Mouse (Mus musculus) liver, embryonic 14.5 days (tissue): ENCODE measurements around the gene Lrrc46. TPM values are rescaled to one million over a fixed set of nuclear protein-coding genes. Genes with fewer than 3 reads are reported as not detected.

Experiments
- ATAC-seq: fragments of 200-750 bp; cut with Nextera tagmentation; 2 replicates; pipeline ENCODE4 v1.8.0; 2017; ENCODE audit warnings: moderate number of reproducible peaks, mild to moderate bottlenecking, moderate library complexity; ENCODE audit not compliant: insufficient read depth
- DNase-seq, 3 experiments: peaks; one replicate each; pipeline ENCODE4 v3.0.0-alpha.2; 2012 to 2013; ENCODE audit warnings: low read depth in 3 of 3, low spot score in 3 of 3
- H3K27ac ChIP-seq: fragments of 300-500 bp; sonication (generic); 2 replicates; pipeline ENCODE4 v1.5.1; 2014; ENCODE audit warnings: moderate library complexity, mild to moderate bottlenecking, control low read depth, inconsistent platforms
- H3K27me3 ChIP-seq: fragments of 300-500 bp; sonication (generic); 2 replicates; pipeline ENCODE4 v1.6.1; 2014; ENCODE audit warnings: mild to moderate bottlenecking, low read length, moderate library complexity; ENCODE audit not compliant: control insufficient read depth, insufficient read depth
- H3K36me3 ChIP-seq: fragments of 300-500 bp; sonication (generic); replicated peaks from 2 replicates; pipeline ENCODE4 v1.6.1; 2014; ENCODE audit warnings: low read depth; ENCODE audit not compliant: control insufficient read depth, insufficient read depth
- H3K4me1 ChIP-seq, 2 experiments: fragments of 200-500 bp in 1 of 2; fragments of 300-500 bp in 1 of 2; sonication (generic) in 1 of 2; replicated peaks; 2 replicates each; pipeline ENCODE4 v1.6.1; 2012 to 2014; ENCODE audit warnings: antibody characterized with exemption in 1 of 2, inconsistent platforms in 1 of 2, low read length in 1 of 2; ENCODE audit not compliant: control insufficient read depth in 2 of 2, insufficient read depth in 2 of 2
- H3K4me2 ChIP-seq: fragments of 300-500 bp; sonication (generic); 2 replicates; pipeline ENCODE4 v1.6.1; 2014; ENCODE audit warnings: low read depth, mild to moderate bottlenecking, control low read depth, moderate library complexity
- H3K4me3 ChIP-seq, 2 experiments: fragments of 200-500 bp in 1 of 2; fragments of 300-500 bp in 1 of 2; sonication (generic) in 1 of 2; 2 replicates each; pipeline ENCODE4 v1.5.1; 2012 to 2014; ENCODE audit warnings: low read depth in 2 of 2, low read length in 2 of 2, mild to moderate bottlenecking in 2 of 2, control low read depth in 1 of 2, inconsistent platforms in 1 of 2, moderate library complexity in 1 of 2; ENCODE audit not compliant: insufficient read depth in 1 of 2
- H3K9ac ChIP-seq: fragments of 300-500 bp; sonication (generic); replicated peaks from 2 replicates; pipeline ENCODE4 v1.6.1; 2014; ENCODE audit warnings: mild to moderate bottlenecking, control low read depth, moderate library complexity
- H3K9me3 ChIP-seq: fragments of 300-500 bp; sonication (generic); 2 replicates; pipeline ENCODE4 v1.6.1; 2016; ENCODE audit warnings: low read length, mixed read lengths; ENCODE audit not compliant: control insufficient read depth
- CTCF ChIP-seq: IDR thresholded peaks from 2 replicates; pipeline ENCODE4 v1.5.1; 2016; ENCODE audit warnings: antibody characterized with exemption, low read depth, control low read depth
- EP300 ChIP-seq: IDR thresholded peaks from 2 replicates; pipeline ENCODE4 v1.6.1; 2016; ENCODE audit warnings: antibody characterized with exemption, low read depth
- whole genome bisulfite sequencing: fragments of 180-500 bp; shearing (Covaris S2); extraction: QIAGEN DNeasy Blood & Tissue Kit; methylation state at CpG from one replicate; pipeline ENCODE4 v1.1.7; 2014; ENCODE audit not compliant: insufficient replicate concordance; 5-methylcytosine and 5-hydroxymethylcytosine counted together
- polyA plus RNA-seq, 2 experiments: library from polyadenylated mRNA; depleted of rRNA in 1 of 2; stranded (reverse) in 1 of 2; unstranded in 1 of 2; fragments of >200 nt; fragmentation: Nextera tagmentation in 1 of 2; extraction: Ambion mirVana in 1 of 2; gene quantifications; 2 replicates each; pipeline versions ENCODE4 v1.2.1 to v1.2.3; 2012 to 2014

Lrrc46 gene
- polyA plus RNA-seq, 2 experiments, result 0.20 to 0.28 TPM

DNA sequence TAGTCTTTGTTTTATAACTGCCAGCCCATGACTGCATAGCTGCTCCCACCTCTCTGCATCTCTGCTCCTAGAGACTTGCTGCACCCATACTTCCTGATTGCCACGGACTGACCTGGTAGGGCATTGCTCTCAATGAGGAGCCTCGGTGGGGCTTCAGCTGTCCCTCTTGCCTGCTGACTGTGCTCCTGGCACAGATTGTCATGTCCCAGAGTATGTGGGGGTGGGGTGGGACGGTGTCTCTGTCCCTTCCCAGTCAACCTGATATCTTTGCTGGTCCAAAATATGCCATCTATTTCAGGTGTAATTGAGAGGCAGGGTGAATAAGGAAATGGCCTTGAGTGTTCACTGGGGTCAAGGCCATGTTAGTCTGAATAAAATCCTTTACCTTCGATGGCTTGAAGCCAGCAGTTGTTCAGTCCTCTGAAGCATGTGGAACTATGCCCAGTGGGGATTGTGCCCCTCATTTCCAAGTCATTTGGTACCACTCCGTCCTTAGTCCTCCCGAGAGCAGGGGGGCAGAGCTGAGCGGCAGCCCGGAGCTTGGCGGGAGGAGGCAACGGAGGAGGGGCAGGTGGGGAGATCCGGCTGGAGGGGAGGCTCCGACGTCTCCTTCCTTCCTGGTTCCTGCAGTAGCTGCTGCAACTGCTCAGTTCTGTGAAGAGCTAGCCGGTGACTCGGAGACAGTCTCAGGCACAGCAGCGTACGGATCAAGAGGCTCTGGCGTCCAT lies 9.2 kb upstream of the Lrrc46 start, which contains the start of gene Osbpl7:
TSS of gene Osbpl7 (plus strand) at position 413 of the 728 bp plus-strand sequence.
- WGBS, result 4% methylated on average over 18 of the region's 18 CpGs
- H3K9me3 ChIP-seq, result no peaks in the 10 kb centered on the region
- no peaks in the 10 kb centered on the region for H3K27me3 ChIP-seq
- H3K36me3 ChIP-seq, result no peaks in the 10 kb centered on the region; the same call in 1 of the 2 replicates
- no peak within 1 kb of the TSS; the same call in 1 of the 2 replicates for H3K27ac ChIP-seq
- ATAC-seq, result peak; percentile 42
- TF ChIP-seq EP300, result no peak
- peak; percentile 47 for TF ChIP-seq CTCF
- peak in 1 of 3 experiments; percentile 35 for DNase-seq
- H3K4me2 ChIP-seq, result peak within 1 kb of the TSS; percentile 68
- H3K4me1 ChIP-seq, result peaks cover 8 to 15% of the 10 kb centered on the region in 2 experiments
- H3K9ac ChIP-seq, result peak within 1 kb of the TSS; percentile 65
- peak within 1 kb of the TSS; percentile 54 to 64 for H3K4me3 ChIP-seq

DNA sequence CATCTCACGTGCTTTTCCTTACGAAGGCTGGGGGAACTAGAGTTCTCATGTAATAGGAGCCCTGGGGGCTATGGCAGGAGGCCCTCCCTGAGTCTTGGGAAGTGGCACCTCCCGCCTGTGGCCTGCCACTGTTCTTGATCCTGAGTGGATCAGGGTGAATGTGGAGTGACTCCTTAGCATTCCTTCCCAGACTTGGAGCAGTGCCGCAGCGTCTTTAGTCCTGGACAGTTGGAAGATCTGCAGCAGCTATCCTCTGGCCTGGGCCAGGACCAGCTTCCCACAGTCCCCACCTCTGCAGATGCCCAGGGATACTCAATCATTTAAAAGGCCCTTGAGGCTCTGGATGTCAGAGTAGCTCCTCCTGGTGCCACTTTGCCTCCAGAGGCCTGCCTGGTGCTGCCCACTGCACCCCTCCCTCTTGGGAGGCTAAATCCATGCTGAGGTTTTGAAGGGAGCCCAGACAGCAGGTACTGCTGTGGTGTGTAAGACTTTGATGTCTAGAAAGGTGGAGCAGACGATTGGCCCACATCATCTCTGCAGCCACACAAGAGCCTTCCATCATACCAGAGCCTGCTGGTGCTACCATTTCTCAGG lies 8.4 kb upstream of the Lrrc46 start:
- Histone ChIP-seq H3K4me1 (peaks cover 8 to 15% of the 10 kb centered on the region in 2 experiments), H3K4me3 (no peak overlapping the region), H3K9ac (no peak overlapping the region), H3K27me3 (no peaks in the 10 kb centered on the region), H3K36me3 (no peaks in the 10 kb centered on the region; the same call in 1 of the 2 replicates), H3K4me2 (no peak overlapping the region), H3K27ac (no peak overlapping the region), H3K9me3 (no peaks in the 10 kb centered on the region)
- no peak for DNase-seq
- no peak for TF ChIP-seq CTCF
- TF ChIP-seq EP300, result no peak
- ATAC-seq, result no peak
- 71% methylated on average over 6 of the region's 6 CpGs for WGBS

DNA sequence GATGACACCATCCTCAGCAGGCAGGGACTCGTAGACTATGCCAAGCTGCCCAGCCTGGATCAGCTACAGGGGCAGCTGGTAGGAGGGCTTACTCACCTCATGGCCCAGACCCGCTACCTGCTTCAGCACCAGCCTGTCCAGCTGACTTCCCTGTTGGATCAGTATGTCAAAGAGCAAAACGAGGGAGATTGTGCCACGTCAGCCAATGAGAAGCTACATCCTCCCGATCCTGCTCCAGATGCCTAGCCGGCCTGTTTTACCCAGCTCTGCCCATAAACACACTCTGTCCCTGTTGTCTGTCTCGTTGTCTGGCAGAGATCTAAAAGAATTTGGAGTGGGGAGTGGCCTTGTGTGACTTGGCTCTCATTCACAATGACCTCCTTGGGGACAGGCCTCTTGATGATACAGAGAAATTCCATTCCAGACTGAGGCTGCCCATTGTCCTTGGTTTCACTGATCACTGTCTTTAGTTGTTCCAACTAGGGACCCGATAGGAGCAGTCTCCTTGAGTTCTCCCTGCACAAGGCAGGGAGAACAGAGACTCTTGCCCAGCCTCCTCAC lies 7.0 kb upstream of the Lrrc46 start:
- H3K27me3 ChIP-seq, result no peaks in the 10 kb centered on the region
- TF ChIP-seq CTCF (no peak), EP300 (no peak)
- 79% methylated on average over 8 of the region's 8 CpGs for WGBS
- peaks cover 8 to 15% of the 10 kb centered on the region in 2 experiments for H3K4me1 ChIP-seq
- no peak overlapping the region for H3K27ac ChIP-seq
- no peak for DNase-seq
- H3K36me3 ChIP-seq, result no peaks in the 10 kb centered on the region
- H3K4me3 ChIP-seq, result no peak overlapping the region
- no peaks in the 10 kb centered on the region for H3K9me3 ChIP-seq
- ATAC-seq, result no peak
- no peak overlapping the region for H3K9ac ChIP-seq
- no peak overlapping the region for H3K4me2 ChIP-seq

DNA sequence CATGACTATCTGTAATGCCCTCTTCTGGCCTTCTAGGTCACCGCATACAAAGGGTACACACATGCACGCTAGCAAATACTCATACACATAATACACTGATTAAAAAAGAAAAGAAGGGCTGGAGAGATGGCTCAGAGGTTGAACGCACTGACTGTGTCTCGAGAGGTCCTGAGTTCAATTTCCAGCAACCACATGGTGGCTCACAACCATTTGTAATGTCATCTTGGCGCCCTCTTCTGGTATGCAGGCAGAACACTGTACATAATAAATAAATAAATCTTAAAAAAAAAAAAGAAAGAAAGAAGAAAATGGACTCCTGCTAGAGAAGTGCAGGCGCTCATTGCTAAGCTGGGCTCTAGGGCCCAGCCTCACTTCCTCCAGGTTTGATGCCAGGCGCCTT lies 4.7 kb upstream of the Lrrc46 start:
- Histone ChIP-seq H3K27ac (no peak overlapping the region), H3K4me2 (no peak overlapping the region), H3K4me3 (no peak overlapping the region), H3K9me3 (no peaks in the 10 kb centered on the region), H3K36me3 (no peaks in the 10 kb centered on the region), H3K4me1 (peaks cover 7 to 12% of the 10 kb centered on the region in 2 experiments), H3K9ac (no peak overlapping the region), H3K27me3 (no peaks in the 10 kb centered on the region)
- TF ChIP-seq EP300 (no peak), CTCF (peak; percentile 48)
- 72% methylated on average over 7 of the region's 7 CpGs for WGBS
- no peak for ATAC-seq
- DNase-seq, result no peak

DNA sequence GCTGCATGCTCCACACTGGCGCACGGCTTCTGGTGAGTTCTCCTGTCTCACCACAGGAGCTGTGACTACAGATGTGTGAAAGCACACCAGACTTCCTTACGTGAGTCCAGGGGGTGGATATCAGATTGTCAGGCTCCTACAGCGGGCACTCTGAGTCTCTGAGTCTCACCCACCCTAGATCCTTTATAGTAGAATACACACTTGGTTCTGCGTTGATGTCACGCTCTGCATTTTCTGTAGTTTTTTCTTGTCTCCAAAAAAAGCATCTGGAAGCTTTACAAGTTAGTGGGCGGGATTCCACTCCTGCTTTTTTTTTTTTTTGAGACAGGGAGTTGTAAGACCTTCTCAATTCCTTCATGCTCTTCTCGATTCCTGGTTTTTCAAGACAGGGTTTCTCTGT lies 3.7 kb upstream of the Lrrc46 start:
- H3K9ac ChIP-seq, result no peak overlapping the region
- ATAC-seq, result no peak
- DNase-seq, result no peak
- H3K27me3 ChIP-seq, result no peaks in the 10 kb centered on the region
- no peak overlapping the region for H3K4me2 ChIP-seq
- no peak for TF ChIP-seq EP300
- no peak for TF ChIP-seq CTCF
- H3K4me1 ChIP-seq, result peaks cover 9 to 12% of the 10 kb centered on the region in 2 experiments
- H3K36me3 ChIP-seq, result no peaks in the 10 kb centered on the region
- H3K9me3 ChIP-seq, result no peaks in the 10 kb centered on the region
- 80% methylated on average over 8 of the region's 8 CpGs for WGBS
- H3K4me3 ChIP-seq, result no peak overlapping the region
- H3K27ac ChIP-seq, result no peak overlapping the region
